Mouse (Mus musculus) layer of hippocampus, postnatal 10 days (tissue): Measurements from ENCODE around the gene Trmt10c. TPM values are rescaled to one million over a fixed set of nuclear protein-coding genes. Genes with fewer than 3 reads are reported as not detected.
"Not testable (repeated sequence)": the region's sequence is repeated elsewhere in the genome, so short reads cannot be mapped to it uniquely, and the experiment has no call there.

ENCODE experiments used
- DNase-seq, 2 experiments: peaks; one replicate each; pipeline ENCODE4 v3.0.0; 2021; ENCODE audit warnings: low spot score in 2 of 2
- microRNA-seq, 2 experiments: library from miRNA; unstranded; fragments of <30 nt; microRNA quantifications; one replicate each; pipeline ENCODE4 v1.2.0; 2021
- total RNA-seq, 2 experiments: library from RNA; stranded (reverse); gene quantifications; 2 replicates each; pipeline ENCODE4 v1.2.3; 2021

Gene Trmt10c
- total RNA-seq, 2 experiments from 2014 or later = 10.3 to 10.9 TPM

DNA sequence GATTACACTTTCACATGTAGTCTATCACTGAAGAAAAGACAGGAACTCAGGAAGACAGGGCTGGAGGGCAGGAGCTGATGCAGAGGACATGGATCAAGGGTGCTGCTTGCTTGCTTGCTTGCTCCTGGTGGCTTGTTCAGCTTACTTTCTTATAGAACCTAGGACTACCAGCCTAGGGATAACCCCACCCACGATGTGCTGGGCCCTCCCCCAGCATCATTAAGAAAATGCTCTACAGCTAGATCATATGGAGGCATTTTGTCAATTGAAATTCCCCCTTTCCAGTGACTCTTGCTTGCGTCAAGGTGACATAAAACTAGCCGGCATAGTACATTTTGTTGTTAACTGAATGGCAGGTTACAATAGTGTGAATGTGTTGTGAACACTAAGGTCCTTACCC, 18.3 kb upstream of the Trmt10c start:
- no peak for DNase-seq

DNA sequence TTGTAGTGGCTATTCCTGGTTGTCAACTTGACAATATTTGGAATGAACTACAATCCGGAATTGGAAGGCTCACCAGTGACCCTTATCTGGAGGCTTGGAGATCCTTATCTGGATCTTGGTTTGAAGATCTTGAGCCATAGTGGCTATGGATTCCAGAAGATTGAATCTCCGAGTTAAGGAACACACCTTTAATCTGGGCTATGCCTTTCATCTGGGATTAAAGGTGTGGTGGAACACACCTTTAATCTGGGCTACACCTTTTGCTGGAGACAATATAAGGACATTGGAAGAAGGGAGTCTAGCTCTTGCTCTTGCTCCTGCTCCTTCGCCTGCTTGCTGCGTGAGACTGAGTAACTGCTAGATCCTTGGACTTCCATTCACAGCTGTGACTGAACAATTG, 10.4 kb upstream of the Trmt10c start, which contains the start of gene Senp7:
TSS of gene Senp7 (plus strand) at position 301 of the 400 bp plus-strand sequence.
- not testable (repeated sequence) for DNase-seq

GRCm38 (mm10) chr16:56038090-56038489, 471 bp upstream of the Trmt10c start:
- no peak for DNase-seq

- DNase-seq = no peak
Observed at GRCm38 (mm10) chr16:56036501-56036900, 1.1 kb downstream of the Trmt10c start.

DNA sequence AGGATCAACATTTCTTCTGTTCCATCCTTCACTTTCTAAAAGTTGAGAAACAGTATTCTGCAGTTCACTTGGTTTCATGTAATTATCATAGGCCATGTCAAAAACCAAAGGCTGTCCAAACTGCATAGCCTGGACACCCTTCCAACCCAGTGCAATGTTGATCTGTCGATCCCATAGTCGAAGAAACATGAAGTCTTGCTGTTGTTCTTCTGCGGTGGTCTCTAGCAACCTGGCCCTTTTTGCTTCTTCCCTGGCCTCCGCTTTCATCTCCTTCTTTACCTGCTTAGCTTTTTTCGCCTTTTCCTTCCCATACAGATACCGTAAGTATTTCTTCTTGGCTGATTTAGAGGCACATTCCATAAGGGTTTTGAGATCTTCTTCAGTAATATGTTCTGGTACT, 3.1 kb downstream of the Trmt10c start:
- no peak for DNase-seq

DNA sequence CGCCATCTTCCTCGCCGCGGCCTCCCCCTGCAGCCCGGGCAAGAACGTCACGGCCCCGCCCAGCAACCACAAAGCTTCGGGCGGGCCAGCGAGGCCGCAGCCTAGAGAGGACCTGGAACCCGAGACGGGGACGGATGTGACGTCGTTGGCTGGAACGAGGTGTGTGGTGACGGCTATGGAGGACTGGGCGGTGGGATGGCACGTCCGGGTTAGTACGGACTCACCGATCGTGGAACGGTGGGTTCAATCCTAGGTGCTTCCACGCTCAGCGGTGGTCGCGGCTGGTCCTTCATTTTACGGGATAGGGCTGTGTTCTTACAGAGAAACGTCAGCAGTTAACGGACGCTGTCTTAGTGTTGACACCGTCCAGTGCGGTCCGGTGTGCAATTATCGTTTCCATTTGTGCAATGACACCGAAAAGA, 7.9 kb downstream of the Trmt10c start, which contains the start of gene Pcnp:
TSS of gene Pcnp (minus strand) at position 79 of the 422 bp plus-strand sequence.
- peak; percentile 98 for DNase-seq

DNA sequence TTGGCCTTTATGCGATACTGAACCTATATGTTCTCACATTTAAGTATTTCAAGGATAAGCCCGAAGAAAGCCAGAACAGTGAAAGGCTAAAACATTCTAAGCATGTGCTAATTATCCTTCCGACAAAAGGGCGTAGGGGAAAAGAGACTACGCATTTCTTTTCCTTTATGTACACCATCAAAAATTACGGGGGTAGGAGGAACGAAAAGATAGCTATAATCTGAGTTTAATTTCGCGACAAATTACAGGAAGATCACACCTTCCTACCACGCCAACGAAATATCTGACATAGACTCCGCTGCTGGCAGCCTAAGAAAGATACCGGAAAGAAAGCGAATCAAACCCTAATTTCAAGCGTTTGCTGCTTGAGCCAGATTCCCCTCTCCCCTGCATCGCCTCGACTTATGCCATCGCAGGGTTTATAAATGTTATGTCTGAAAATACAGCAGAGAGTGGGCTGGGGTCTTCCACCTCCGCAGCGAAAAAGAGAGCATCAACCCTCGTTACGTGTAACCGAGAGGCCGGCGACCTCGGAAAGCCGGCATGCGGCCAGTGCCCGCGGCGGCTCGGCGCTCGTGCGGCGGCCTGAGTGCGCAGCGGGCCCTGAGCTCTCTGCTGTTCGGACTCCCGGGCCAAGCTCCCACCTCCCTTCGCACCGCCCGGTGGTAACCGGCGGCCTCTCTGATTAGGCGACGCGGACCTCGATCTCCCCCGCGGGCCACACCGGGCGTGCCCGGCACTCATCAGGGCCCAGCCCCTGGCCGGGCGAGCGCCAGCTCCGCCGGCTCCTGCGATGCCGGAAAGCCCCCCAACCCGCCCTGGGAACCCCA, 8.7 kb downstream of the Trmt10c start:
- no peak for DNase-seq

GRCm38 (mm10) chr16:56027854-56028629, 9.6 kb downstream of the Trmt10c start:
- DNase-seq = no peak

DNA sequence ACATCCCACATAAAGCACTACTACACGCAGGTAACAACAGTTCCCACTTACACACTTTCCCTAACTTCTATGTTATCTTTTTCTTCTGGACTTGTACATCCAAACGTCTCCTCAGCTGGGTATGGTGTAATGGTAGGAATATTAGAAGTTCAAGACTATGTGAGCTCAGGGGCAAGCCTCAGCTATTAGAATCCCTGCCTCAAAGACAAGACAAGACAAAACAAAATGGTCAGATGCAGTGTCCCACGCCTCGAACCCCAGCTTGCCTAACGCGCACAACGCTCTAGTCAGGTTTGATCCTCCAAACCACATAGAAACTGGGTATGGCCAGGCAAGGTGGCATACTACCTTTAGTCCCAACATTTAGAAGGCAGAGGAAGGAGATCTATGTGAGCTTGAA, 18.0 kb downstream of the Trmt10c start:
- no peak for DNase-seq

DNA sequence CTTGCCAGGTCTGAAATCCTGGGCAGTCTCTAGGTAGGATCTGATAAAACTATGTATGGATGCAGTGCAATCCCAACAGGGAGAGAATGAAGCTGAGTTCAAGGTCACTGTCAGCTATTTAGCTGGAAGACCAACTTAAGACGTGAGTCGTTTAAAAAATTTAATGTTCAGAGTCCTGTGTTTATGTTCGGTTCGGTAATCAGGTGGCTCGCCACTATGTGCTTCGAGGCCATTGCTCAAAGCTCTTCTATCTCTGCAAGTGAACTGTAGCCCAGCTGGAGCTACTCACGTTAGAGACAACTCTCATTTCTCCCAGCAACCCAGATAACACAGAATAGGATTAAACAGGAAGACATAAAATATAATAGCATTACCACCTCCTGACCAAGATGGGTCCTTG, 23.5 kb downstream of the Trmt10c start:
- DNase-seq = no peak

- DNase-seq = no peak
Observed at GRCm38 (mm10) chr16:56012789-56013743, 24.6 kb downstream of the Trmt10c start.

- no peak for DNase-seq
Observed at GRCm38 (mm10) chr16:56008862-56009261, 28.8 kb downstream of the Trmt10c start.

DNA sequence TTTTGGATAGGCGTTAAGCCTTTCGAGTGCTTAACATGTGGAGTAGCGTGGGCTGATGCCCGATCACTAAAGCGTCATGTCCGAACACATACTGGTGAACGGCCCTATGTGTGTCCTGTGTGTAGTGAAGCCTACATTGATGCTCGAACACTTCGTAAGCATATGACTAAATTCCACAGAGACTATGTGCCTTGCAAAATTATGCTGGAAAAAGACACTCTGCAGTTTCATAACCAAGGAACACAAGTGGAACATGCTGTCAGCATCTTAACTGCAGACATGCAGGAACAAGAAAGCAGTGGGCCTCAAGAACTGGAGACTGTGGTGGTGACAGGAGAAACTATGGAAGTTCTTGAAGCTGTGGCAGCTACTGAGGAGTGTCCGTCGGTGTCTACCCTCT, 30.8 kb downstream of the Trmt10c start:
- DNase-seq = no peak

DNA sequence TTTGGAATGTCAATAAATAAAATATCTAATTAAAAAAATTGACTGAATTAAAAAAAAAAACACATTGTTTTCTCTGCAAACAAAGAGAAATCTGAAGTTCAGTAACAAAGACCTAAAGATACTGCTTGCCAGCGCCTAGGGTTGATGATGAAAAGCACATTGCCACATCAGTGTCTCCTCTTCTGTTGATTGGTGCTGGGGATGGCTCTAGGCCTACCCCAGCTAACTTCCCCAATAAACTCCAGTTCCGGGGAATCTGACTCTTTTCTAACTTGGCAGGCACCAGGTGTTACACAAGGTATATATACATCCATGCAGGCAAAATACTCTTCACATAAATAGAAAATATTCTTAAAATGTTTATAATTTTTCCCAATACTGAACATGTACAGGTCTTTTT, 43.4 kb downstream of the Trmt10c start:
- no peak for DNase-seq

DNA sequence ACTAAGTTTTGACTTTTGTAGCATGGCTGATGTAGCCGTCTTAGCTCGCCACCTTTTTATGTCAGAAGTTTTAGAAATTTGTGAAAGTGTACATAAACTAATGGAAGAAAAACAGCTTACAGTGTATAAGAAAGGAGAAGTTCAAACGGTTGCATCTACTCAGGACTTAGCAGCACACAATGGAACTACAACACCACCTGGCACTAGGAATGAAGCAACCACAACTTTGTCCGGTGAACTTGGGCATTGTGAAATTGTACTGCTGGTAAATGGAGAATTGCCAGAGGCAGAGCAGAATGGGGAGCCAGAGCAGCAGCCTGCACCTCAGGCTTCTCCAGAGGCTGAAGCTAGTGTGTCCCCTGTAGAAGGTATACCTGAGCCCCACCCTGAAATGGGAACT, 47.3 kb downstream of the Trmt10c start:
- no peak for DNase-seq

GRCm38 (mm10) chr16:55986001-55986400, 51.6 kb downstream of the Trmt10c start:
- DNase-seq = no peak

Small RNA genes lying within 50 kb of the gene (microRNA-seq; reads per million reads assigned to microRNA genes)
- gene Gm24047 = 0 reads per million in 2 experiments

Other genes starting within 250 kb of the Trmt10c start
- 1 to 10 TPM; 4.4 to 4.5 TPM for gene Nfkbiz, start 198.9 kb downstream of the Trmt10c start, total RNA-seq
- 1 to 10 TPM; 7.9 to 8.3 TPM for gene Nxpe3, start 142.5 kb downstream of the Trmt10c start, total RNA-seq
- 10 to 100 TPM in 1 of 2 experiments, 1 to 10 TPM in 1; 9.8 to 11.5 TPM for gene Cep97, start 103.0 kb downstream of the Trmt10c start, total RNA-seq
- gene Rpl24, start 71.5 kb downstream of the Trmt10c start, total RNA-seq = 100 to 1,000 TPM; 450 to 460 TPM
- 10 to 100 TPM; 30.3 to 32.1 TPM for gene Zbtb11, start 63.9 kb downstream of the Trmt10c start, total RNA-seq
- 100 to 1,000 TPM; 122 to 132 TPM for gene Pcnp, start 8.1 kb downstream of the Trmt10c start, total RNA-seq
- gene Senp7, start 10.5 kb upstream of the Trmt10c start, total RNA-seq = 10 to 100 TPM; 49.3 to 53.4 TPM
- 1 to 10 TPM in 1 of 2 experiments, under 1 TPM in 1; 0.87 to 1.2 TPM for gene Impg2, start 166.5 kb upstream of the Trmt10c start, total RNA-seq